Mouse (Mus musculus): ENCODE measurements around the gene Afdn. TPM values are rescaled to one million over a fixed set of nuclear protein-coding genes. Genes with fewer than 3 reads are reported as not detected.

The Afdn gene
- total RNA-seq (2023), result 3.5 TPM

GRCm38 (mm10) chr17:13759853-13760627 is at the start of gene Afdn:
Afdn (plus strand) TSS chr17:13760539.

GRCm38 (mm10) chr17:13761179-13761913 is 1.0 kb downstream of the Afdn start, which contains the start of gene Tcte2:
Tcte2 (minus strand) TSS chr17:13761825.

DNA sequence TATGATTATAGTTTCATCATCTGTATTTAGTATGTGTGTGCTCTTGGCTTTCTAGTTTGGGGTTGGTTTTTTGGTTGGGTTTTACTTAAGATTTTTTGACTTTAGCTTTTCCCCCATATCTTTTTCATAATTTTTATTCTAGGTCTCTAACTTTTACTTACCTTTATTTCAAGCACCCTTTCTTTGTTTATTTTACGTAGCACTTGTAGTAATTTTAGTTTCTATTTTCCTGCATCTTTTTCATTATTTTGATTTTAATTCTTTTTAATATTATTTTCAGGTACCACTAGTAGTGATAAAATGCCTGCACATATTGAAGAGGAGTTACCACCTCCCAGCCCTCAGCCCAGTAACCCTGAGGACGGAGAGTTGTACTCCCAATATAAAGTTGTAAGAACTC is 187.7 kb downstream of the Afdn start, which contains the start of gene Gm7168:
Gene Gm7168 (plus strand): TSS at position 301 of the 400 bp plus-strand sequence.

Other genes with a start within 250 kb of the Afdn start
- gene Tcte2, start 1.3 kb downstream of the Afdn start, total RNA-seq (2023), result not detected
- gene Gm7168, start 187.8 kb downstream of the Afdn start, total RNA-seq (2023), result not detected
- not detected for gene Gm7356, start 243.2 kb downstream of the Afdn start, total RNA-seq (2023)